Mouse (Mus musculus): ENCODE results near the gene Rpl31.

- TF ChIP-seq GATA1 (IDR thresholded peaks at IDR 0.05; ENCODE audit: low read length), result no peak
- no peak for TF ChIP-seq TAL1 (IDR thresholded peaks at IDR 0.05; ENCODE audit: low read length)
Measured at GRCm38 (mm10) chr1:39389338-39389737, 21.7 kb downstream of the Rpl31 start.
